Comparison of ENCODE assay signal across 11 mouse cellular contexts in the genomic region with DNA sequence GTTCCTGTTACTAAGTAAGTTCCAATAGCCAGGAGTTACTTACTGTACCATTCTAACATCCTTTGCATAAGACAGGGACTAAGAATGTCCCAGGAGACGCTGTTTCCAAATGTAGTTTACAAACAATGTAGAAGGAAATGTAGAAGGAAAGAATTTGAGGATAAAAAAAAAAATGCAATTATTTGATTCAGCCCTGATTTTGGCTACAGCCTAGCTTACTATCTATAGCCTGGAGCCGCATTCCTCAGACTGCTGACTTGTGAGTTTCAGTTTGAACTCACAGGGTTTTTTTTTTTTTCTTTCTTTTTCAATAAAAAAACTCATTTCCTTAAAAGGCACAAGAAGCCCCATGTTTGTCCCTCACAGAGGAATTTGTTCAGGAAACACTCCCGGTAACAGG.
DNase-seq lines count a peak whose midpoint lies in the region; ATAC-seq and TF ChIP-seq lines count a peak whose summit lies in the region.
"Had no signal": no experiment of that assay in that cellular context is flagged by ENCODE, and none has a peak within 500 bp of the region (broad histone marks: within the 10 kb centered on the region; RNA-seq: fewer than 3 reads in every experiment).

No protein-coding gene starts in this region.

- no peak overlapping the region for H3K9ac ChIP-seq in embryonic facial prominence, embryonic 12.5 days
- no peak overlapping the region for H3K9ac ChIP-seq in limb, embryonic 11.5 days (ENCODE audit: low read length)
- H3K9ac ChIP-seq in forebrain, embryonic 15.5 days (replicated peaks) = no peak overlapping the region

- intact Hi-C loops in left cerebral cortex, postnatal 36 days (cut with DNase I) = no loop called here

- H3K9me3 ChIP-seq in embryonic facial prominence, embryonic 12.5 days = no peaks in the 10 kb centered on the region
- no peaks in the 10 kb centered on the region for H3K9me3 ChIP-seq in limb, embryonic 11.5 days (ENCODE audit: control insufficient read depth, low read length)
- no peaks in the 10 kb centered on the region for H3K9me3 ChIP-seq in forebrain, embryonic 15.5 days

- H3K4me2 ChIP-seq in embryonic facial prominence, embryonic 12.5 days (replicated peaks) = no peak overlapping the region
- no peak overlapping the region for H3K4me2 ChIP-seq in limb, embryonic 11.5 days (ENCODE audit: low read depth, severe bottlenecking)
- H3K4me2 ChIP-seq in forebrain, embryonic 15.5 days (replicated peaks) = no peak overlapping the region
- H3K4me2 ChIP-seq: liver, embryonic 11.5 days had no signal

- TF ChIP-seq CTCF in kidney, adult 2 months (conservative IDR thresholded peaks at IDR 0.05; ENCODE audit: insufficient read depth, insufficient read length, low read depth, low read length) = no peak

- ATAC-seq in embryonic facial prominence, embryonic 12.5 days (ENCODE audit: insufficient number of reproducible peaks, insufficient read depth, low FRiP score, low TSS enrichment) = no peak
- no peak for ATAC-seq in limb, embryonic 11.5 days (ENCODE audit: insufficient number of reproducible peaks, low FRiP score, low TSS enrichment, low read depth)
- no peak for ATAC-seq in forebrain, embryonic 15.5 days (replicated peaks)
- ATAC-seq: activated CD4-positive, CD25-positive, alpha-beta regulatory T cell, adult 4 months had no signal

- TF ChIP-seq POLR2A in kidney, adult 2 months (IDR thresholded peaks at IDR 0.05; ENCODE audit: low read depth, low read length) = no peak

- peak; percentile 22 for DNase-seq in kidney, adult 2 months
- DNase-seq in kidney, adult 8-10 months = no peak
- DNase-seq in NIH3T3 (ENCODE audit: low read depth) = peak; percentile 62
- no peak for DNase-seq in limb, embryonic 11.5 days (ENCODE audit: low spot score)
- DNase-seq in left cerebral cortex, postnatal 36 days (ENCODE audit: low spot score in 2 of 2) = no peak
- DNase-seq: cerebellum, adult 11 months; thymus, adult 2 months had no signal

- H3K36me3 ChIP-seq in kidney, adult 2 months (ENCODE audit: control insufficient read depth, insufficient read depth, low read length) = no peaks in the 10 kb centered on the region
- H3K36me3 ChIP-seq in embryonic facial prominence, embryonic 12.5 days = no peaks in the 10 kb centered on the region
- no peaks in the 10 kb centered on the region for H3K36me3 ChIP-seq in limb, embryonic 11.5 days (ENCODE audit: control insufficient read depth, insufficient read depth, low read length)
- no peaks in the 10 kb centered on the region for H3K36me3 ChIP-seq in forebrain, embryonic 15.5 days

- no peak overlapping the region for H3K4me3 ChIP-seq in kidney, adult 2 months (ENCODE audit: insufficient read depth, low read depth, low read length)
- no peak overlapping the region for H3K4me3 ChIP-seq in embryonic facial prominence, embryonic 12.5 days
- H3K4me3 ChIP-seq in limb, embryonic 11.5 days (ENCODE audit: low read depth, low read length) = no peak overlapping the region
- no peak overlapping the region for H3K4me3 ChIP-seq in forebrain, embryonic 15.5 days

- H3K27ac ChIP-seq in kidney, adult 2 months (ENCODE audit: insufficient read depth, low read depth, low read length) = no peak overlapping the region
- peak overlapping the region; percentile 60; the same call in 1 of the 2 replicates for H3K27ac ChIP-seq in embryonic facial prominence, embryonic 12.5 days
- H3K27ac ChIP-seq in limb, embryonic 11.5 days (replicated peaks; ENCODE audit: low read depth, low read length) = 0 out of 2 replicates have a peak overlapping the region, but pooled peaks have one; percentile 22
- H3K27ac ChIP-seq in forebrain, embryonic 15.5 days (replicated peaks) = no peak overlapping the region

- no peaks in the 10 kb centered on the region for H3K4me1 ChIP-seq in kidney, adult 2 months (ENCODE audit: control insufficient read depth, insufficient read depth, low read length)
- peaks cover 37% of the 10 kb centered on the region for H3K4me1 ChIP-seq in embryonic facial prominence, embryonic 12.5 days
- peaks cover 9% of the 10 kb centered on the region; the same call in 1 of the 2 replicates for H3K4me1 ChIP-seq in limb, embryonic 11.5 days (ENCODE audit: control insufficient read depth, insufficient read depth, low read length)
- no peaks in the 10 kb centered on the region for H3K4me1 ChIP-seq in forebrain, embryonic 15.5 days

- WGBS in kidney, adult 2 months = 31% methylated on average over 3 of the region's 3 CpGs
- 37% methylated on average over 3 of the region's 3 CpGs for WGBS in embryonic facial prominence, embryonic 12.5 days
- 51% methylated on average over 3 of the region's 3 CpGs for WGBS in limb, embryonic 11.5 days
- 52% methylated on average over 3 of the region's 3 CpGs for WGBS in forebrain, embryonic 15.5 days

- no peaks in the 10 kb centered on the region; the same call in 1 of the 2 replicates for H3K27me3 ChIP-seq in kidney, adult 2 months (replicated peaks; ENCODE audit: control insufficient read depth, insufficient read depth, low read length)
- H3K27me3 ChIP-seq in embryonic facial prominence, embryonic 12.5 days = no peaks in the 10 kb centered on the region
- H3K27me3 ChIP-seq in limb, embryonic 11.5 days (ENCODE audit: control insufficient read depth, insufficient read depth, low read length) = no peaks in the 10 kb centered on the region
- no peaks in the 10 kb centered on the region for H3K27me3 ChIP-seq in forebrain, embryonic 15.5 days

Comparison
In these comparisons a context has a peak if more than half of its experiments do, and no peak if none do; other contexts are left out.
1. DNase-seq: peak in kidney, adult 2 months (single experiment) and NIH3T3 (single experiment); none in kidney, adult 8-10 months (0 of 2), limb, embryonic 11.5 days (single experiment) and left cerebral cortex, postnatal 36 days (0 of 2).
2. H3K27ac ChIP-seq: peak in embryonic facial prominence, embryonic 12.5 days (single experiment) and limb, embryonic 11.5 days (single experiment); none in kidney, adult 2 months (single experiment) and forebrain, embryonic 15.5 days (single experiment).